Mouse (Mus musculus): ENCODE data around the gene Pgk1.

DNA sequence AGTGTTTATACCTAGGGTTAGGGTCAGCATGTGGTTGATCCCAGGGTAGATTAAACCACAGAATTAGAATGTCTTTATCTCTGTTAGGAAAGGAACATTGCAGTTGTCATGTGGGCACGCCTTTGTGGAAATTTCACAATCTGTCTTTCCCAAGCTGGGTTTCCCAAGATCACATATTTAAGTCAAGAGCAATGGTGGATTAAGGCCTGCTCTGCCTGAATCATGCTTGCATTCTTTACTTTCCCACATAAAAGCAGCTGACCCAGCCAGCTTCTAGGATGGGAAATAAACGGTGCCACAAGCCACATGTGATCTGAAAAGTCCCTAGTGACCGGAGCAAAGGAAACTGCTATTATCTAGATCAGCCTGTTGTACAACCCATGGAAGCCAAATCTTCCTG, 37.4 kb upstream of the Pgk1 start:
- TF ChIP-seq POLR2A (IDR thresholded peaks at IDR 0.05; ENCODE audit: control insufficient read depth, extremely low read depth, insufficient read depth, low read length, poor library complexity) (no peak), CTCF (IDR thresholded peaks at IDR 0.05; ENCODE audit: borderline replicate concordance, control insufficient read depth, extremely low read depth, insufficient read depth, low read length, poor library complexity) (no peak)

Measured in thymus, adult 2 months (tissue).